Mouse (Mus musculus) lung, embryonic 15.5 days (tissue): ENCODE results near the gene Hey2. TPM values are rescaled to one million over a fixed set of nuclear protein-coding genes. Genes with fewer than 3 reads are reported as not detected.

Experiments
- ATAC-seq: fragments of 200-750 bp; cut with Nextera tagmentation; 2 replicates; pipeline ENCODE4 v1.8.0; 2017; ENCODE audit warnings: moderate number of reproducible peaks, borderline replicate concordance; ENCODE audit not compliant: low FRiP score, low TSS enrichment; ENCODE audit errors: extremely low read depth
- H3K27ac ChIP-seq: fragments of 300-500 bp; sonication (generic); 2 replicates; pipeline ENCODE4 v1.5.1; 2015; ENCODE audit warnings: moderate library complexity, mild to moderate bottlenecking, inconsistent platforms
- H3K27me3 ChIP-seq: fragments of 300-500 bp; sonication (generic); 2 replicates; pipeline ENCODE4 v1.6.1; 2015; ENCODE audit warnings: inconsistent platforms
- H3K36me3 ChIP-seq: fragments of 300-500 bp; sonication (generic); 2 replicates; pipeline ENCODE4 v1.6.1; 2015; ENCODE audit warnings: inconsistent platforms
- H3K4me1 ChIP-seq: fragments of 300-500 bp; sonication (generic); 2 replicates; pipeline ENCODE4 v1.6.1; 2015; ENCODE audit warnings: inconsistent platforms
- H3K4me2 ChIP-seq: fragments of 300-500 bp; sonication (generic); 2 replicates; pipeline ENCODE4 v1.6.1; 2015; ENCODE audit warnings: inconsistent platforms, mild to moderate bottlenecking, moderate library complexity
- H3K4me3 ChIP-seq: fragments of 300-500 bp; sonication (generic); 2 replicates; pipeline ENCODE4 v1.5.1; 2015; ENCODE audit warnings: mild to moderate bottlenecking, inconsistent platforms
- H3K9ac ChIP-seq: fragments of 300-500 bp; sonication (generic); 2 replicates; pipeline ENCODE4 v1.6.1; 2015; ENCODE audit warnings: inconsistent platforms
- H3K9me3 ChIP-seq: fragments of 300-500 bp; sonication (generic); 2 replicates; pipeline ENCODE4 v1.6.1; 2016; ENCODE audit warnings: inconsistent platforms
- WGBS: fragments of 180-500 bp; shearing (Covaris S2); methylation state at CpG from one replicate; pipeline ENCODE4 v1.1.7; 2015; 5-methylcytosine and 5-hydroxymethylcytosine counted together
- polyA plus RNA-seq: library from polyadenylated mRNA; unstranded; fragments of >200 nt; fragmentation: Nextera tagmentation; extraction: Ambion mirVana; gene quantifications from 2 replicates; pipeline ENCODE4 v1.2.1, GENCODE M21; 2015

The Hey2 gene
- polyA plus RNA-seq, 1 experiment from 2014 or later, result 3.5 TPM

GRCm38 (mm10) chr10:30810247-30810966 lies 32.2 kb downstream of the Hey2 start:
- Histone ChIP-seq H3K9me3 (no peaks in the 10 kb centered on the region), H3K4me3 (peak overlapping the region; percentile 46), H3K9ac (no peak overlapping the region), H3K27me3 (no peaks in the 10 kb centered on the region), H3K36me3 (no peaks in the 10 kb centered on the region), H3K4me1 (peaks cover 5% of the 10 kb centered on the region; the same call in 1 of the 2 replicates), H3K4me2 (peak overlapping the region; percentile 51), H3K27ac (no peak overlapping the region)
- ATAC-seq, result peak; percentile 70; the same call in 1 of the 2 replicates
- 25% methylated on average over 9 of the region's 9 CpGs for WGBS

GRCm38 (mm10) chr10:30803587-30804253 lies 38.9 kb downstream of the Hey2 start:
- Histone ChIP-seq H3K9ac (peak overlapping the region; percentile 80), H3K9me3 (no peaks in the 10 kb centered on the region), H3K27ac (peak overlapping the region; percentile 96), H3K4me2 (peak overlapping the region; percentile 64), H3K4me1 (peaks cover 10% of the 10 kb centered on the region; the same call in 1 of the 2 replicates), H3K36me3 (no peaks in the 10 kb centered on the region), H3K4me3 (peak overlapping the region; percentile 74), H3K27me3 (no peaks in the 10 kb centered on the region)
- peak; percentile 5; the same call in 1 of the 2 replicates for ATAC-seq
- WGBS, result 34% methylated on average over 7 of the region's 7 CpGs

- Histone ChIP-seq H3K27me3 (no peaks in the 10 kb centered on the region), H3K9ac (peak within 1 kb of the TSS; percentile 80), H3K4me2 (peak within 1 kb of the TSS; percentile 64), H3K9me3 (no peaks in the 10 kb centered on the region), H3K4me3 (peak within 1 kb of the TSS; percentile 74), H3K36me3 (no peaks in the 10 kb centered on the region), H3K27ac (peak within 1 kb of the TSS; percentile 96), H3K4me1 (peaks cover 10% of the 10 kb centered on the region; the same call in 1 of the 2 replicates)
- peak; percentile 91 for ATAC-seq
- WGBS, result under 1% methylated on average over 64 of the region's 89 CpGs
Measured at GRCm38 (mm10) chr10:30802681-30803586, 39.7 kb downstream of the Hey2 start, which contains the start of gene Ncoa7. TSS of gene Ncoa7 (minus strand) at chr10:30803326.

GRCm38 (mm10) chr10:30802033-30802432 lies 40.6 kb downstream of the Hey2 start:
- ATAC-seq, result no peak
- no peaks in the 10 kb centered on the region for H3K27me3 ChIP-seq
- H3K36me3 ChIP-seq, result no peaks in the 10 kb centered on the region
- peaks cover 10% of the 10 kb centered on the region; the same call in 1 of the 2 replicates for H3K4me1 ChIP-seq
- H3K9ac ChIP-seq, result peak overlapping the region; percentile 80; the same call in 1 of the 2 replicates
- WGBS, result 6% methylated on average over 8 of the region's 8 CpGs
- 0 out of 2 replicates have a peak overlapping the region, but pooled peaks have one; percentile 96 for H3K27ac ChIP-seq
- H3K9me3 ChIP-seq, result no peaks in the 10 kb centered on the region
- peak overlapping the region; percentile 64 for H3K4me2 ChIP-seq
- H3K4me3 ChIP-seq, result peak overlapping the region; percentile 74

GRCm38 (mm10) chr10:30799713-30800450 lies 42.7 kb downstream of the Hey2 start:
- Histone ChIP-seq H3K9ac (no peak overlapping the region), H3K4me3 (no peak overlapping the region), H3K9me3 (no peaks in the 10 kb centered on the region), H3K27ac (no peak overlapping the region), H3K4me2 (no peak overlapping the region), H3K27me3 (no peaks in the 10 kb centered on the region), H3K4me1 (peaks cover 10% of the 10 kb centered on the region; the same call in 1 of the 2 replicates), H3K36me3 (no peaks in the 10 kb centered on the region)
- no peak for ATAC-seq
- WGBS, result 79% methylated on average over 2 of the region's 2 CpGs

- Histone ChIP-seq H3K27me3 (no peaks in the 10 kb centered on the region), H3K9me3 (no peaks in the 10 kb centered on the region), H3K4me3 (no peak overlapping the region), H3K36me3 (peaks cover 5% of the 10 kb centered on the region; the same call in 1 of the 2 replicates), H3K4me2 (no peak overlapping the region), H3K4me1 (no peaks in the 10 kb centered on the region), H3K27ac (no peak overlapping the region), H3K9ac (no peak overlapping the region)
- WGBS, result 87% methylated on average over 5 of the region's 5 CpGs
- no peak for ATAC-seq
Measured at GRCm38 (mm10) chr10:30796469-30797261, 45.9 kb downstream of the Hey2 start.

GRCm38 (mm10) chr10:30791016-30791415 lies 51.6 kb downstream of the Hey2 start:
- Histone ChIP-seq H3K27me3 (no peaks in the 10 kb centered on the region), H3K4me3 (no peak overlapping the region), H3K36me3 (peaks cover 5% of the 10 kb centered on the region; the same call in 1 of the 2 replicates), H3K9ac (no peak overlapping the region), H3K27ac (no peak overlapping the region), H3K4me1 (no peaks in the 10 kb centered on the region), H3K4me2 (no peak overlapping the region), H3K9me3 (no peaks in the 10 kb centered on the region)
- no peak for ATAC-seq
- 81% methylated on average over 3 of the region's 3 CpGs for WGBS

GRCm38 (mm10) chr10:30789521-30789920 lies 53.1 kb downstream of the Hey2 start:
- Histone ChIP-seq H3K27ac (no peak overlapping the region), H3K4me3 (no peak overlapping the region), H3K27me3 (no peaks in the 10 kb centered on the region), H3K4me2 (no peak overlapping the region), H3K36me3 (peaks cover 3% of the 10 kb centered on the region; the same call in 1 of the 2 replicates), H3K4me1 (no peaks in the 10 kb centered on the region), H3K9me3 (no peaks in the 10 kb centered on the region), H3K9ac (no peak overlapping the region)
- ATAC-seq, result no peak
- 94% methylated on average over 5 of the region's 5 CpGs for WGBS

- no peak for ATAC-seq
- Histone ChIP-seq H3K36me3 (no peaks in the 10 kb centered on the region), H3K4me3 (no peak overlapping the region), H3K4me1 (no peaks in the 10 kb centered on the region), H3K9me3 (no peaks in the 10 kb centered on the region), H3K27me3 (no peaks in the 10 kb centered on the region), H3K4me2 (no peak overlapping the region), H3K9ac (no peak overlapping the region), H3K27ac (no peak overlapping the region)
- 85% methylated on average over 1 of the region's 1 CpGs for WGBS
Measured at GRCm38 (mm10) chr10:30788340-30788721, 54.3 kb downstream of the Hey2 start.

- no peak overlapping the region for H3K9ac ChIP-seq
- 50% methylated on average over 3 of the region's 3 CpGs for WGBS
- ATAC-seq, result no peak
Measured at GRCm38 (mm10) chr10:30787684-30788339, 54.8 kb downstream of the Hey2 start.

More at GRCm38 (mm10) chr10:30787684-30788339, 54.8 kb downstream of the Hey2 start:
- no peaks in the 10 kb centered on the region for H3K27me3 ChIP-seq
- H3K4me3 ChIP-seq, result no peak overlapping the region
- no peaks in the 10 kb centered on the region for H3K4me1 ChIP-seq
- no peaks in the 10 kb centered on the region for H3K9me3 ChIP-seq
- H3K4me2 ChIP-seq, result no peak overlapping the region
- no peak overlapping the region for H3K27ac ChIP-seq
- H3K36me3 ChIP-seq, result no peaks in the 10 kb centered on the region
